Mouse (Mus musculus) limb, embryonic 11.5 days (tissue): ENCODE results near the gene D030056L22Rik. TPM values are rescaled to one million over a fixed set of nuclear protein-coding genes. Genes with fewer than 3 reads are reported as not detected.

Source experiments
- ATAC-seq: fragments of 200-750 bp; cut with Nextera tagmentation; 2 replicates; pipeline ENCODE4 v1.8.0; 2017; ENCODE audit warnings: low read depth; ENCODE audit not compliant: insufficient number of reproducible peaks, low FRiP score, low TSS enrichment
- DNase-seq: peaks from one replicate; pipeline ENCODE4 v3.0.0-alpha.2; 2015; ENCODE audit warnings: low spot score
- H3K27ac ChIP-seq: fragments of 300-500 bp; sonication (generic); replicated peaks from 2 replicates; pipeline ENCODE4 v1.5.1; 2014; ENCODE audit warnings: low read depth, mild to moderate bottlenecking, low read length
- H3K27me3 ChIP-seq: fragments of 300-500 bp; sonication (generic); 2 replicates; pipeline ENCODE4 v1.6.1; 2014; ENCODE audit warnings: mild to moderate bottlenecking, low read length, mixed read lengths; ENCODE audit not compliant: control insufficient read depth, insufficient read depth
- H3K36me3 ChIP-seq: fragments of 300-500 bp; sonication (generic); 2 replicates; pipeline ENCODE4 v1.6.1; 2014; ENCODE audit warnings: mild to moderate bottlenecking, low read length, moderate library complexity, mixed read lengths; ENCODE audit not compliant: control insufficient read depth, insufficient read depth
- H3K4me1 ChIP-seq: fragments of 300-500 bp; sonication (generic); 2 replicates; pipeline ENCODE4 v1.6.1; 2014; ENCODE audit warnings: low read length, mixed read lengths; ENCODE audit not compliant: control insufficient read depth, insufficient read depth
- H3K4me2 ChIP-seq: fragments of 300-500 bp; sonication (generic); 2 replicates; pipeline ENCODE4 v1.6.1; 2014; ENCODE audit warnings: low read depth, mild to moderate bottlenecking, moderate library complexity; ENCODE audit not compliant: severe bottlenecking
- H3K4me3 ChIP-seq: fragments of 300-500 bp; sonication (generic); 2 replicates; pipeline ENCODE4 v1.5.1; 2014; ENCODE audit warnings: low read depth, low read length
- H3K9ac ChIP-seq: fragments of 300-500 bp; sonication (generic); 2 replicates; pipeline ENCODE4 v1.6.1; 2014; ENCODE audit warnings: mild to moderate bottlenecking, low read length
- H3K9me3 ChIP-seq: fragments of 300-500 bp; sonication (generic); 2 replicates; pipeline ENCODE4 v1.6.1; 2016; ENCODE audit warnings: low read length; ENCODE audit not compliant: control insufficient read depth
- WGBS: fragments of 180-500 bp; shearing (Covaris S2); extraction: QIAGEN DNeasy Blood & Tissue Kit; methylation state at CpG from one replicate; pipeline ENCODE4 v1.1.7; 2014; 5-methylcytosine and 5-hydroxymethylcytosine counted together
- polyA plus RNA-seq: library from polyadenylated mRNA; unstranded; fragments of >200 nt; fragmentation: Nextera tagmentation; extraction: Ambion mirVana; gene quantifications from 2 replicates; pipeline ENCODE4 v1.2.1, GENCODE M21; 2014

D030056L22Rik gene
- polyA plus RNA-seq, 1 experiment from 2014 or later: 38.7 TPM

GRCm38 (mm10) chr19:18682142-18682541 is 30.9 kb upstream of the D030056L22Rik start:
- 79% methylated on average over 4 of the region's 4 CpGs for WGBS
- peaks cover 2% of the 10 kb centered on the region; the same call in 1 of the 2 replicates for H3K36me3 ChIP-seq

GRCm38 (mm10) chr19:18687556-18687955 is 25.4 kb upstream of the D030056L22Rik start:
- 76% methylated on average over 3 of the region's 3 CpGs for WGBS
- no peak overlapping the region for H3K27ac ChIP-seq
- no peak overlapping the region for H3K9ac ChIP-seq
- H3K9me3 ChIP-seq: no peaks in the 10 kb centered on the region
- H3K4me1 ChIP-seq: no peaks in the 10 kb centered on the region
- ATAC-seq: no peak
- H3K4me2 ChIP-seq: no peak overlapping the region
- no peak overlapping the region for H3K4me3 ChIP-seq
- peak; percentile 54 for DNase-seq
- no peaks in the 10 kb centered on the region for H3K27me3 ChIP-seq
- no peaks in the 10 kb centered on the region for H3K36me3 ChIP-seq

More at GRCm38 (mm10) chr19:18682142-18682541, 30.9 kb upstream of the D030056L22Rik start:
- DNase-seq (no peak), ATAC-seq (no peak)
- no peak overlapping the region for H3K4me2 ChIP-seq
- no peak overlapping the region for H3K4me3 ChIP-seq
- no peaks in the 10 kb centered on the region for H3K4me1 ChIP-seq
- no peaks in the 10 kb centered on the region for H3K27me3 ChIP-seq
- H3K9ac ChIP-seq: no peak overlapping the region
- no peak overlapping the region for H3K27ac ChIP-seq
- H3K9me3 ChIP-seq: no peaks in the 10 kb centered on the region

GRCm38 (mm10) chr19:18692176-18692575 is 20.8 kb upstream of the D030056L22Rik start:
- H3K4me1 ChIP-seq: no peaks in the 10 kb centered on the region
- H3K27me3 ChIP-seq: no peaks in the 10 kb centered on the region
- WGBS: 90% methylated on average over 3 of the region's 3 CpGs
- H3K36me3 ChIP-seq: no peaks in the 10 kb centered on the region; the same call in 1 of the 2 replicates
- ATAC-seq: no peak
- no peak for DNase-seq
- no peak overlapping the region for H3K4me3 ChIP-seq
- H3K4me2 ChIP-seq: no peak overlapping the region
- no peak overlapping the region for H3K27ac ChIP-seq
- H3K9me3 ChIP-seq: no peaks in the 10 kb centered on the region
- no peak overlapping the region for H3K9ac ChIP-seq

- Histone ChIP-seq H3K36me3 (no peaks in the 10 kb centered on the region; the same call in 1 of the 2 replicates), H3K9ac (no peak overlapping the region), H3K4me3 (no peak overlapping the region), H3K27ac (no peak overlapping the region), H3K4me1 (no peaks in the 10 kb centered on the region), H3K27me3 (no peaks in the 10 kb centered on the region), H3K4me2 (no peak overlapping the region), H3K9me3 (no peaks in the 10 kb centered on the region)
- DNase-seq (no peak), ATAC-seq (no peak)
- 98% methylated on average over 2 of the region's 2 CpGs for WGBS
These were observed 20.2 kb upstream of the D030056L22Rik start for GRCm38 (mm10) chr19:18692768-18693167.

GRCm38 (mm10) chr19:18695116-18695515 is 17.9 kb upstream of the D030056L22Rik start:
- no peak overlapping the region for H3K9ac ChIP-seq
- no peaks in the 10 kb centered on the region for H3K9me3 ChIP-seq
- H3K4me2 ChIP-seq: no peak overlapping the region
- no peaks in the 10 kb centered on the region; the same call in 1 of the 2 replicates for H3K36me3 ChIP-seq
- no peaks in the 10 kb centered on the region for H3K4me1 ChIP-seq
- 96% methylated on average over 3 of the region's 3 CpGs for WGBS
- ATAC-seq (no peak), DNase-seq (no peak)
- no peaks in the 10 kb centered on the region for H3K27me3 ChIP-seq
- no peak overlapping the region for H3K4me3 ChIP-seq
- H3K27ac ChIP-seq: no peak overlapping the region

GRCm38 (mm10) chr19:18695552-18695951 is 17.4 kb upstream of the D030056L22Rik start:
- no peaks in the 10 kb centered on the region for H3K9me3 ChIP-seq
- ATAC-seq (no peak), DNase-seq (no peak)
- no peak overlapping the region for H3K27ac ChIP-seq
- no peak overlapping the region for H3K9ac ChIP-seq
- no peaks in the 10 kb centered on the region; the same call in 1 of the 2 replicates for H3K36me3 ChIP-seq
- H3K4me1 ChIP-seq: no peaks in the 10 kb centered on the region
- H3K4me2 ChIP-seq: no peak overlapping the region
- H3K27me3 ChIP-seq: no peaks in the 10 kb centered on the region
- H3K4me3 ChIP-seq: no peak overlapping the region
- WGBS: 82% methylated on average over 1 of the region's 1 CpGs

- Histone ChIP-seq H3K27ac (no peak overlapping the region), H3K9ac (no peak overlapping the region), H3K4me1 (no peaks in the 10 kb centered on the region), H3K27me3 (no peaks in the 10 kb centered on the region), H3K4me3 (no peak overlapping the region), H3K36me3 (no peaks in the 10 kb centered on the region), H3K9me3 (no peaks in the 10 kb centered on the region), H3K4me2 (no peak overlapping the region)
- DNase-seq (no peak), ATAC-seq (no peak)
These were observed 4.9 kb upstream of the D030056L22Rik start for GRCm38 (mm10) chr19:18708101-18708500.

- WGBS: 78% methylated on average over 6 of the region's 6 CpGs
- DNase-seq: no peak
- Histone ChIP-seq H3K9me3 (no peaks in the 10 kb centered on the region), H3K27me3 (no peaks in the 10 kb centered on the region), H3K4me1 (peaks cover 8% of the 10 kb centered on the region; the same call in 1 of the 2 replicates), H3K9ac (no peak overlapping the region), H3K4me3 (no peak overlapping the region), H3K27ac (no peak overlapping the region), H3K4me2 (no peak overlapping the region), H3K36me3 (no peaks in the 10 kb centered on the region)
- no peak for ATAC-seq
These were observed 2.1 kb upstream of the D030056L22Rik start for GRCm38 (mm10) chr19:18710903-18711302.

- peaks cover 8% of the 10 kb centered on the region; the same call in 1 of the 2 replicates for H3K4me1 ChIP-seq
- H3K4me2 ChIP-seq: no peak overlapping the region
- H3K9me3 ChIP-seq: no peaks in the 10 kb centered on the region
- H3K4me3 ChIP-seq: no peak overlapping the region
- no peaks in the 10 kb centered on the region for H3K27me3 ChIP-seq
- no peak overlapping the region for H3K9ac ChIP-seq
- DNase-seq (no peak), ATAC-seq (no peak)
- no peak overlapping the region for H3K27ac ChIP-seq
- no peaks in the 10 kb centered on the region for H3K36me3 ChIP-seq
- WGBS: 93% methylated on average over 9 of the region's 9 CpGs
These were observed 1.4 kb upstream of the D030056L22Rik start for GRCm38 (mm10) chr19:18711589-18711988.
